Mouse (Mus musculus) left cerebral cortex, adult 6 months (tissue): ENCODE data around the gene Tfrc. TPM values are rescaled to one million over a fixed set of nuclear protein-coding genes. Genes with fewer than 3 reads are reported as not detected.

Source experiments
- long read RNA-seq, 2 experiments: library from polyadenylated mRNA; unstranded; transcript quantifications; one replicate each; pipeline ENCODE4 v2.0.0; 2019 to 2020
- polyA plus RNA-seq: library from polyadenylated mRNA; unstranded; fragments of <200 nt; fragmentation: Nextera tagmentation; gene quantifications from 2 replicates; pipeline ENCODE4 v1.2.3, GENCODE M21; 2021

Gene Tfrc
- 14.6 and 14.7 TPM in 2 replicates for polyA plus RNA-seq
- long read RNA-seq, experiment 1, full-length matches to known transcripts: 55 of 101 reads
- long read RNA-seq, experiment 1, partial matches to known transcripts: 31 of 101 reads
- long read RNA-seq, experiment 1, other reads (novel, unspliced or antisense): 15 of 101 reads
- long read RNA-seq, experiment 2, full-length matches to known transcripts: 2 of 24 reads
- long read RNA-seq, experiment 2, partial matches to known transcripts: 21 of 24 reads
- long read RNA-seq, experiment 2, other reads (novel, unspliced or antisense): 1 of 24 reads

DNA sequence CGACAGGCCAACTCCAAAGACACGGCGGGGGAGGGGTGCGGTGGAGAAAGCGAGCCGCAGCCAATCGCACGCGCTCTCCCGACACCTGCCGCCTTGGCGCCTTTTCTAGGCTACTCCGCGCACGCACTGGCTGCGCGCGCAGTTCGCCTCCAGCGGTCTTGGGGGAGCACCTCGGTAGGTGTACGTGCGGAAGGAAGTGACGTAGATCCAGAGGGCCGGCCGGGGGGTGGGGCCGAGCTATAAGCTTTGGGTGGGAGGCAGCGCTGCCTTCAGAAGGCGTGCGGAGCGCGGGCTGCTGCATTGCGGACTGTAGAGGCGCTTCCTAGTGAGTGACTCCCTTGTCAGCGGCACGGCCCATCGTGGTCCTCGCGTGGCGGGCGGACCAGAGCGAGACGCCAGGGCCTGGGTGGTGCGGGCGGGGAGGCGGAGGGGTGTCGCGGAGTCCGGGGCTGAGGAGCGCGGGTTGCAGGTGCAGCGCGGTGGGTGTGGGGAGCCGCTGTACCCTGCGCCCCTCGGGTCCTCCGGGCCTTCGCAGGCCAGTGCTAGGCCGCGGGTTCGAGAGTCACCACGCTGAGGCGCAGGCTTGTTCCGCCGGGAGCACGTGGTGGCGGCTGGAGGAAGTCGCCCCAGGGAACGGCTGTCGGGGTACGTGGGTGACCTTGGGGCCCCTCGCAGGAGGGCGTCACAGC is at the start of gene Tfrc:
Tfrc (plus strand) TSS at position 209 of the 689 bp plus-strand sequence.

DNA sequence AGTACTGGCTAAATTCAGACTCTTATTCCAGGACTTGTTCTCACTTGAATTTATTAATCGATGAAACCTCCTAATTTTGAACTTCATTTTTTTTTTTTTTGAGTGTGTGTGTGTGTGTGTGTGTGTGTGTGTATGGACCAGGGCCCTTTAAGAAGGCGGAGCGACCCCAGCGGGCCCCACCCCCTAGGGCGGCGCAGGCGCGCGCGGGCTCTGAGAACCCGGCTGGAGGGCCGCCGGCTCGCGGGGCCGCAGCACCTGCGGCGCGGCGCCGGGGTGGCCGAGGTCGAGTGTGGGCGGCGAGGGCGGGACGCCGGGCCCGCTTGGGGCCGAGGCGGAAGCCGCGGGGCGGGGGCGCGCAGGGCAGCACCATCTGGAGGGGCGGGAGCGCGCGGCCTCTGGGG is 34.9 kb downstream of the Tfrc start, which contains the start of gene Tnk2:
Tnk2 (plus strand) TSS at position 214 of the 401 bp plus-strand sequence.

Other genes starting within 250 kb of the Tfrc start
- gene Tm4sf19, start 208.4 kb upstream of the Tfrc start, polyA plus RNA-seq: not detected in 2 replicates
- gene Tctex1d2, start 189.2 kb upstream of the Tfrc start, polyA plus RNA-seq: 40.7 and 43.1 TPM in 2 replicates
- 13.5 and 14.5 TPM in 2 replicates for gene Pcyt1a, start 178.0 kb upstream of the Tfrc start, polyA plus RNA-seq
- gene Slc51a, start 121.0 kb upstream of the Tfrc start, polyA plus RNA-seq: not detected in 2 replicates
- gene Zdhhc19, start 112.7 kb upstream of the Tfrc start, polyA plus RNA-seq: not detected in 2 replicates
- gene Tnk2, start 35.0 kb downstream of the Tfrc start, polyA plus RNA-seq: 9.0 and 20.1 TPM in 2 replicates
- gene Muc4, start 127.0 kb downstream of the Tfrc start, polyA plus RNA-seq: not detected in 2 replicates
- not detected in 2 replicates for gene Muc20, start 188.5 kb downstream of the Tfrc start, polyA plus RNA-seq
- not detected in 2 replicates for gene Smbd1, start 201.6 kb downstream of the Tfrc start, polyA plus RNA-seq